In the genomic region with DNA sequence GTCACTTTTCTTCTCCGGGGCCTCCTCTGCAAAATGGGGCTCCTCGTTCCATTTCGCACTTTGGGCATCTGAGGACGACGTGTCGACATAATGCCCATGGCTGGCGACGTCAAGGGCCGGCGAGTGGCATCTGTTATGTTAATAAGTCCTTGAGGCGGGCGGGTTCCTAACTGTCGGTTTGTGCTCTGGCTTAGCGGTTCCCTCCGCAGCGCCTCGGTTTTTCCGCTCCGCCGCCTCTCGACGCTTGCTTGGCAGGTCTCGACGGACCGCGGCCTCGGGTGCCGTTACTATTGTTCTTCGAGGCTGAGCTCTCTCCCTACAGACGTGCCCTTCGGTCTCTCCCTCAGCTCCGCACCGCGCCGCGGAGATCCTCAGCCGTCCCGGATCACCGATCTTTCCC, we compare ENCODE assay signal across 8 mouse cellular contexts. TPM values are rescaled to one million over a fixed set of nuclear protein-coding genes. Genes with fewer than 3 reads are reported as not detected.
DNase-seq lines count a peak whose midpoint lies in the region; ATAC-seq and TF ChIP-seq lines count a peak whose summit lies in the region.

Gene Eif4g3 (plus strand): TSS at position 133 of the 400 bp plus-strand sequence.

- H3K9me3 ChIP-seq in intestine, postnatal 0 days (ENCODE audit: control insufficient read depth): no peaks in the 10 kb centered on the region
- H3K9me3 ChIP-seq in midbrain, embryonic 11.5 days (ENCODE audit: control insufficient read depth, low read length): no peaks in the 10 kb centered on the region

- H3K27me3 ChIP-seq in intestine, postnatal 0 days (replicated peaks; ENCODE audit: control insufficient read depth, insufficient read depth, low read length): 0 out of 2 replicates have a peak, but pooled peaks cover 3% of the 10 kb centered on the region
- no peaks in the 10 kb centered on the region for H3K27me3 ChIP-seq in midbrain, embryonic 11.5 days (ENCODE audit: control insufficient read depth, insufficient read depth, low read length)

- WGBS in bone marrow, adult 2 months: 5% methylated on average over 39 of the region's 39 CpGs
- WGBS in intestine, postnatal 0 days: 3% methylated on average over 39 of the region's 39 CpGs
- under 1% methylated on average over 39 of the region's 39 CpGs for WGBS in midbrain, embryonic 11.5 days

- no peak for TF ChIP-seq POLR2A in bone marrow, adult 2 months (IDR thresholded peaks at IDR 0.05; ENCODE audit: borderline replicate concordance, control insufficient read depth, low read depth, low read length)

- H3K4me1 ChIP-seq in bone marrow, adult 2 months (ENCODE audit: control insufficient read depth, insufficient read depth, low read length): peaks cover 2% of the 10 kb centered on the region; the same call in 1 of the 2 replicates
- no peaks in the 10 kb centered on the region; the same call in 1 of the 2 replicates for H3K4me1 ChIP-seq in intestine, postnatal 0 days (replicated peaks; ENCODE audit: control insufficient read depth, insufficient read depth, low read length)
- peaks cover 27% of the 10 kb centered on the region for H3K4me1 ChIP-seq in midbrain, embryonic 11.5 days (ENCODE audit: control insufficient read depth, insufficient read depth, low read length)

- H3K36me3 ChIP-seq in intestine, postnatal 0 days (ENCODE audit: control insufficient read depth, insufficient read depth): peaks cover 11% of the 10 kb centered on the region; the same call in 1 of the 2 replicates
- H3K36me3 ChIP-seq in midbrain, embryonic 11.5 days (ENCODE audit: control insufficient read depth, insufficient read depth, low read length): peaks cover 3% of the 10 kb centered on the region

- H3K4me2 ChIP-seq in intestine, postnatal 0 days (replicated peaks; ENCODE audit: low read depth): peak within 1 kb of the TSS; percentile 85
- peak within 1 kb of the TSS; percentile 76 for H3K4me2 ChIP-seq in midbrain, embryonic 11.5 days

- H3K4me3 ChIP-seq in bone marrow, adult 2 months (replicated peaks; ENCODE audit: control insufficient read depth, low read depth, low read length): peak within 1 kb of the TSS; percentile 90
- peak within 1 kb of the TSS; percentile 93 for H3K4me3 ChIP-seq in intestine, postnatal 0 days (ENCODE audit: low read depth, low read length)
- H3K4me3 ChIP-seq in midbrain, embryonic 11.5 days (ENCODE audit: low read depth, low read length): peak within 1 kb of the TSS; percentile 100

- intact Hi-C loops in gastrocnemius, postnatal 36 days (cut with DNase I): loop anchor here (10.0 kb wide), 1 partner anchor 112 kb away; no protein-coding TSS in a partner anchor

- DNase-seq in layer of hippocampus, adult 18-20 months (ENCODE audit: low spot score in 2 of 2): no peak
- no peak for DNase-seq in layer of hippocampus, adult 9-11 months
- DNase-seq in gastrocnemius, postnatal 36 days: no peak
- no peak for DNase-seq in midbrain, embryonic 11.5 days (ENCODE audit: low spot score, missing footprints)
- DNase-seq in cerebellum, postnatal 4 days (ENCODE audit: low spot score in 2 of 2): no peak
- DNase-seq in ovary, adult 18-20 months (ENCODE audit: low spot score): no peak

- no peak; the same call in 1 of the 2 replicates for ATAC-seq in intestine, postnatal 0 days
- no peak; the same call in 1 of the 2 replicates for ATAC-seq in midbrain, embryonic 11.5 days (ENCODE audit: low FRiP score)

- TF ChIP-seq CTCF in bone marrow, adult 2 months (IDR thresholded peaks at IDR 0.05; ENCODE audit: control insufficient read depth, insufficient read depth, low read length): no peak
- TF ChIP-seq CTCF in intestine, postnatal 0 days (IDR thresholded peaks at IDR 0.05; ENCODE audit: low read depth): 0 out of 2 replicates have a peak, but pooled peaks have one; percentile 2

- peak within 1 kb of the TSS; percentile 98 for H3K9ac ChIP-seq in intestine, postnatal 0 days (ENCODE audit: low read depth, low read length)
- peak within 1 kb of the TSS; percentile 100 for H3K9ac ChIP-seq in midbrain, embryonic 11.5 days (ENCODE audit: low read length)

- H3K27ac ChIP-seq in bone marrow, adult 2 months (ENCODE audit: control insufficient read depth, insufficient read depth, low read depth, low read length, poor library complexity): peak within 1 kb of the TSS; percentile 88
- peak within 1 kb of the TSS; percentile 91 for H3K27ac ChIP-seq in intestine, postnatal 0 days (ENCODE audit: low read depth, low read length)
- peak within 1 kb of the TSS; percentile 90 for H3K27ac ChIP-seq in midbrain, embryonic 11.5 days (ENCODE audit: low read depth, low read length)

RNA-seq across cellular contexts. Expression of gene Eif4g3, which starts in this region (rescaled TPM):
- 100 to 1,000 TPM; 141 to 142 TPM for total RNA-seq in layer of hippocampus, adult 18-20 months (2021)
- 36.0 and 75.0 TPM in 2 replicates for polyA plus RNA-seq in bone marrow, adult 2 months (2011; ENCODE audit: insufficient read depth, insufficient read length, low replicate concordance, missing spikeins)
- total RNA-seq in gastrocnemius, postnatal 36 days (2021): 100 to 1,000 TPM; 103 to 115 TPM
- polyA plus RNA-seq in intestine, postnatal 0 days (2015; fragmentation: Nextera tagmentation; extraction: Ambion mirVana): 11.9 and 12.5 TPM in 2 replicates
- polyA plus RNA-seq in midbrain, embryonic 11.5 days (2014; fragmentation: Nextera tagmentation; extraction: Ambion mirVana): 39.5 and 41.9 TPM in 2 replicates
